Mouse (Mus musculus) E14TG2a.4 (cell line): ENCODE data around the gene Arhgef28.

Experiments used
- CTCF ChIP-seq: conservative IDR thresholded peaks from 2 replicates; pipeline ENCODE4 v1.5.1; 2014; ENCODE audit warnings: low read length
- NANOG ChIP-seq: IDR thresholded peaks from 2 replicates; pipeline ENCODE4 v1.6.1; 2014; ENCODE audit warnings: borderline replicate concordance, low read length, mixed read lengths

GRCm38 (mm10) chr13:98241531-98242282 lies 35.5 kb upstream of the Arhgef28 start:
- TF ChIP-seq NANOG (no peak), CTCF (no peak)
